Mouse (Mus musculus): ENCODE measurements around the gene Dnaja3. TPM values are rescaled to one million over a fixed set of nuclear protein-coding genes. Genes with fewer than 3 reads are reported as not detected.
"Not testable (repeated sequence)": the region's sequence is repeated elsewhere in the genome, so short reads cannot be mapped to it uniquely, and the experiment has no call there.

The Dnaja3 gene
- total RNA-seq, 2 experiments from 2014 or later = 106 to 107 TPM

DNA sequence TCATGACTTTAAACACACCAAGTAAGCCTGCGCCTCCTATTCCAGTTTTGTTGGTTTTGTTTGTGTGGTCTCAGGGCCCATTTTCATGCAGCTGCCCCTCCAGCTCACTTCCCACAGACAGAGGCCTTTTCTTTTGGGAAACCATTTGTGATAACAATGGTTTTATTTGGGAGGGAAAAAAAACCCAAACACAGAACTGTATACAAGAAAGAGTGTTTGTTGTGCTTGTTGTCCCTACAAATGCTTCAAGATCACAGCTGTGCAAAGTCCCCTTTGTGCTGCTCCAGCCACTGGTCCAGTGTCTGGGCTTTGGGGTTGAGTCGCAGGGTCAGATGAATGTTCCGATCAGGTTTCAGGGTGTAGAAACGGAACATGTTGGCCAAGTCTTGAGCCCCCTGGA is 71.4 kb downstream of the Dnaja3 start:
- no peak for DNase-seq
- intact Hi-C loops (cut with DNase I) = no loop called here

DNA sequence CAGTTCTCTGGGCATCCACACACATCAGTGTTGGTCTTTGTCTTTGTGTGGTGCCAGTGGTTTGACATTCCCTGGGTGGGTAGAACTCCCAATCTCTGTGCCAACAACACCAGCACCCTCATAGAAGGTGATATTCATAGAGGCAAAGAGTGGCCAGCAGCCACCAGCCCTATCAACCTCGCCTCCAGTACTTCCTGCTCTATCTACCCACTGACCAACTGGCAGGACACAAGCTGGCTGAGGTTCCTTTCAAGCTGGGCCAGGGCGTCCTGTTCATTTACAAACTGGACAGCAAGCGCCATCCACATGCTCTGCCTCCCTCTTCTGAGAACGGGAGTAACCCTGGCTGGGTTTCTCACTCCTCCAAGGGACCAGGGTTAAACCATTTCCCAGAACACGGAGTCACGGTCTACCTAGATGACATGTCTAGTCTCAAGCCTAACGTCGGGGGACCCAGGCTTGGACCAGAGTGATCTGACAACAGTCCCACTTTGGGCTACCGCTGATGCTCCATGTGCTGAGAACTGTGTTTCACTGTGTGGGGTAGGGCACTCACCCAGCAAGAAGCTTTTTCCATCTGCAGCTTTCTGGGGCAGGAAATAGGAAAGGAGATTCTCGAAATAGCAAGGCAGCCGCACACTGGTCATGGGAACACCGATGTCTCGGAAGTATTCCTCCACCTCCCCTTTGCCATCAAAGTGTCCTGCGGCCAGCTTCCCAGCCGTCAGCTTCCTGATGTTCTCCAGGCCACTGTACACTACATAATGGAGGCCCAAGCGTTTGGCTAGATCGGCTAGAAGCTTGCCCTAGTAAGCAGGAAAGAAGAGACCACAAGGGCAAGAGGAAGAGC is 74.3 kb downstream of the Dnaja3 start:
- intact Hi-C loops (cut with DNase I) = no loop called here
- DNase-seq = peak in 1 of 2 experiments; percentile 18

DNA sequence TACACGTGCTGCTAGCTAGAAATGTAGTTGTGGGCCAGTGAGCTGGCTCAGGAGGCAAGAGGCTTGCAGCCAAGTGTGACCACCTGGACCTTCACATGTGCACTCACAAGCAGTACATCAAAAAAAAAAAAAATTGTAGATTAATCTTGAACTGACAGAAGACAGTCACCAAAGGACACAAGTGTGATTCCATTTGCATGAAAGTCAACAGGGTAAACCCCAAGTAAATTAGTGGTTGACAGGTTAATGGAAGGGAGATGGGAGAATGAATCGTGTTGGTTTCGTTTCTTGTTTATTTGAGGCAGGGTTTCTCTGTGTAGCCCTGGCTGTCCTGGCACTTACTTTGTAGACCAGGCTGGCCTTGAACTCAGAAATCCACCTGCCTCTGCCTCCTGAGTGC is 78.1 kb downstream of the Dnaja3 start:
- intact Hi-C loops (cut with DNase I) = loop anchor here (5.0 kb wide), 2 partner anchors 34 to 144 kb away; no protein-coding TSS in a partner anchor
- DNase-seq = no peak

DNA sequence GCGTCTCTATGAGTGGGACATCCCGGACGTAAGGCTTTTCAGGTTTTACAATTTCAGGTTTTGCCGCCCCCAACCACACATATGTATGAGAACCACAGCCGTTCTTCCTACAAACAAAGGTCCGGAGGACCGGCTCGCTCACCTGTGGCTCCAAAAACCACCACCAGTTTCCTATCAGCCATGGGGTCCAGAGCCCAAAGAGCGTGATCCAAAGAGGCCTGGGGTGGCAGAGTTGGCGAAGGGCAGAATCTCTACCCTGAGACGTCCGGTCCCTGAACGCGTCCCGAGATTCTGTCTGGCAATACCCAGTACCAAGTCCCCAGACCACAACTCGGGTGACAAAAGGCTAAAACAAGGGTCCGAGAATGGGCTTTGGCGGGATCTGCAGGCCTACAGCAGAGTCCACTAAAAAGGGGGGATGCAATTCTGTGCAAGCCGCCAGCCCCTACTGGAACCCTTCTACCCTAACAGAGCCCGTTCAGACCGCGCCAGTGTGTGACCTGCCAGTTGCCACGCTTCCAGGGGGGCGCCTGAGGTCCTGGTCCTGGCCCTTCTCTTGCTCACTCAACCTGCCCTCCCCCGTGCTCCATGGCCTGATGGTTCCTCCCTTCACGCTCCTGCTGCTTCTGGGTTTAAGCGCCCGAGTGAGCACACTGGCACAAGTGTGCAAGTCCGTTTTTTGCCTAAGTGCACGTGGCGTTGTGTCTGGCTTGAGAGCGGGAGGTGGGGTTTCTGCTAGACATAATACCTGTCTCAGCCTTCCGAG is 79.1 kb downstream of the Dnaja3 start, which contains the start of gene Nmral1:
TSS of gene Nmral1 (minus strand) at position 604 of the 766 bp plus-strand sequence.
- intact Hi-C loops (cut with DNase I) = loop anchor here (5.0 kb wide), 2 partner anchors 33 to 143 kb away; no protein-coding TSS in a partner anchor
- peak; percentile 61 to 74 for DNase-seq

DNA sequence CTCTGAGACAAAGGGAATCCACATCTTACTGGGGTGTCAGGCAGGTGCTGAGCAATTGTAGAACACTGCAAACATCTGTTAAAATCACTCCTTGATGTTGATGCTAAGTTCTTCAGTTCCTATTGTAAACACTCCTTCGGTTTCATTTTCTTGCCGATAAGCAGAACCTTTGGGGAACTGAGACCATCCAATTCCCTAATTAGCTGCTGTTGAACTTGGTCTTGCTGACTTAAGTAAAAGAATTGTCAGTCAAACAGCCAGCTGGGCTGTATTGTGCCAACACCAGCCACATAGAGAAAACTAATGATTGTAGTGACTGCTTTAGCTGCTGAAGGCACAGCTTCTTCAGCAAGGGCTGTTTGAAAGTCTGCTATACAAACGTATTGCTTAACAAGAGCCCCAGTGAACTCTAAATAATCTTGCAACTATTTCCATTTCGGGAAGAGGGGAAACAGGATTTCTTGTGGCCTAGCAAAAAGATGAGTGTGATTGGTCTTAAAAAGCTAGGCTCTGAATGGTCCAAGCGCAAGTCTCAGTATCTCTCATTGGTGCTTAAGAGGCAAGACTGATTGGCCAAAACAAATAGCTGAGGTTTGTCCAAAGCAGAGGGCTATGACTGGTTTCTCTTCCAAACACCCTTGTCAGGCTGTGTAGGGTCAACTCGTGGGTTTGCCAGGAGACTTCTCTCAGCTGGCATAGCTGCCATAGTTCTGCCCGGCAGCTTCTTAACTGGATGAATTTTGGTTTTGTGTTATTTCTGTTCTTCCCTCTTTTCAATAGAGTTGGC is 82.5 kb downstream of the Dnaja3 start:
- intact Hi-C loops (cut with DNase I) = no loop called here
- peak in 1 of 2 experiments; percentile 19 for DNase-seq

DNA sequence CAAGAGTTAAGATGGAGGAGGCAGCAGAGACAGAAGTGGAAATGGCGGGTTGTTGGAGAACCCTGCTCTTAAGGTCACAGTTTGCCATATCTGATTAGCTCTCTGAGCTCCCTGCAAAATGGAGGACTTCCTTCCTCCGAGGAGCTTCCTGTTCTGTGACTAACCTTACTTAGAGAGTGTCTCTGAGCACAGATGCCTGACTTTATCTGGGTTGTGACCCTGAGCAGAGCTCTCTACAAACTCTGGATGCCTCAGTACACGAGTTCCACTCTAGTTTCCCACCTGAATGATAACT is 83.1 kb downstream of the Dnaja3 start:
- intact Hi-C loops (cut with DNase I) = no loop called here
- DNase-seq = no peak

DNA sequence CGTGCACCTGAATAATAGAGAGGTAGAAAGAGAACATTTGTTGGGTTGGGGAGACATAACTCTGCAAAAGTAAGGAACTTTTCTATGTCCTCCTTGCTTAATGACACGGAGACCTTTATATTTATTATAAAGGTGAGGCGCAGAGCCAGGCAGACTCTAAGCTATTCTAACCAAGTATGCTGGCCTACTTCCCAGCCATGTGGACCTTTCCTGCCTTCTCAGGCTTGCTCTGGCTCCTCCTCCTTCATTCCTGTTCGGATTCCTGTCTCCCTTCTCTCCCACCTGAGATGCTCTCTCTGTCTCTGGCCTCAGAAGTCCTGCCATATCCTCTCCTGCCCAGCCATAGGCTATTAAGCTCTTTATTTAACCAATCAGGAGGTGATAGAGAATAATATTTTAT is 85.5 kb downstream of the Dnaja3 start:
- DNase-seq = peak in 1 of 2 experiments; percentile 24
- intact Hi-C loops (cut with DNase I) = loop anchor here (5.0 kb wide), 1 partner anchor 57 kb away; no protein-coding TSS in a partner anchor

DNA sequence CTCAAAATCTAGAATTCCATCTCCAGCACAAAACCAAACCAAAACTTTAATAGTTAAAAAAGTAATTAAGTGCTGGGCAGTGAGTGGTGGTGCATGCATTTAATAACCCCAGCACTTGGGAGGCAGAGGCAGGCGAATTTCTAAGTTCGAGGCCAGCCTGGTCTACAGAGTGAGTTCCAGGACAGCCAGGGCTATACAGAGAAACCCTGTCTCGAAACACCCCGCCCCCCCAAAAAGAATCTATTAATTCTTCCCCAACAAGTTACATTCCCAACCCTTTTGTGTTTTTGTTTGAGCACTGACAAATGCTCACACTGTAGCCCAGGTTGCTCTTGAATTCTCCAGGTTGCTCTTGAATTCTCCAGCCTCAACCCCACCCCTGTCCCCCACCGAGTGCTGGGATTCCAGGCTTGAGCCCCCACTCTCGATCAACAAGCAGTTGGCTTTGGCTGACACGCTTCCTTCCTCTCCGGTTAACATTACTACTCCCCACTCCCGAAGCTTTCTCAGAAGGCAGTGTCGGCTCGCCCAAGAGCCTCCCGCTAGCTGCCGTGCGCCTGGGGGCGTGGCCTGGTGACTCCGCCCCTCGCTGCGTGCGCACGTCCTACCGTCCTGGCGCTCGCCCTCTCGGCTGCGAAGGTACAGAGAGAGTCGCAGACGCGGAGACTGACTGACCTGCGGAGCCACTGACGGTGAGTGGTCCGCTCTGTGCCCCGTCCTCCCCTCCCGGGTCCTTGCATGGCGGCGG is 86.2 kb downstream of the Dnaja3 start, which contains the start of gene Hmox2:
TSS of gene Hmox2 (plus strand) at position 582 of the 748 bp plus-strand sequence.
- intact Hi-C loops (cut with DNase I) = loop anchor here (5.0 kb wide), 1 partner anchor 56 kb away; no protein-coding TSS in a partner anchor
- peak; percentile 97 for DNase-seq

DNA sequence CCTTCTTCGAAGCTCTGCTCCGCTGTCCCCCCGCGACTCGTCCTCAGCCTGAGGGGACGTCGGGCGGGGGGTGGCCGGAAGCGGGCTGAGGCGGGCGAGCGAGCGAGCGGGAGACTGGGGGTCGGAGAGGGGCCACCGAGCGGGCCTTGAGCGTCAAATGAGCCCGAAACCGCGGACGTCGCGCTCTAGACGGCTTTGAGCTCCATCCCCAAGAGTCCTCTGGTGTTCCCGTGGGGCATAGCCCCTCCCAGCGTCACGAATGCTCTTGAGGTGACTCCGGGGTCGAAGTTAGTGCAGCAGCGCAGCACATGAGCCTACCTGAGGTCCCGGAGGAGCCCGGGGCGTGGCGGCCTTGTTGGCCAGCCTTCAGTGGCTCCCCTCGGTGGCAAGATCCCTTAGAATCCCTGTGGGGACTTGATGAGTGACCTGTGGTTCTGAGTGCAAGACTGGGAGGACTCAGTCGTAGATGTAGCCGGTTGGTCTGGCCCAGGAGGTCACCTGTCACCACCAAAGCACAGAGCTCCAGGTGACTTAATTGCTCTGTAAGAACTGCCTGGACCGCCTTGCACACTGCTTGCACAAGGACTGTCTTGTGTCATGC is 86.8 kb downstream of the Dnaja3 start:
- DNase-seq = no peak
- intact Hi-C loops (cut with DNase I) = loop anchor here (5.0 kb wide), 1 partner anchor 56 kb away; no protein-coding TSS in a partner anchor

DNA sequence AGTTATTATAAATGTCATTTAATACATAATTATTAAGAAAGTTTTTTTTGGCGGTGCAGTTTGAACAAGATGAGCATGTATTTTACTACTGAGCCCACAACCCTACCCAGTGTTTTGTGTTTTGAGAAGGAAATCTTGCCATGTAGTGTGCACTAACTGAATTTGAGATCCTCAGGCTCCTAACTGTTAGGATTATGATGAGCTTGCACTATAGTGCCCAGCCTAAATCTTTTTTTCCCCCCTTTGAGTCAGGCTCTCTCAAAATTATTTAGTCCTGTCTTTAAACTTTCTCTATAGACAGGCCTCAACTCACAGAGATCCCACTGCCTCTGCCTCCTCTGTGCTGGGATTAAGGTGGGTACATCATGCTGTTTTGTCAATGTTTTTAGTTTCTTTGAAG is 87.7 kb downstream of the Dnaja3 start:
- intact Hi-C loops (cut with DNase I) = loop anchor here (5.0 kb wide), 1 partner anchor 55 kb away; no protein-coding TSS in a partner anchor
- DNase-seq = no peak

DNA sequence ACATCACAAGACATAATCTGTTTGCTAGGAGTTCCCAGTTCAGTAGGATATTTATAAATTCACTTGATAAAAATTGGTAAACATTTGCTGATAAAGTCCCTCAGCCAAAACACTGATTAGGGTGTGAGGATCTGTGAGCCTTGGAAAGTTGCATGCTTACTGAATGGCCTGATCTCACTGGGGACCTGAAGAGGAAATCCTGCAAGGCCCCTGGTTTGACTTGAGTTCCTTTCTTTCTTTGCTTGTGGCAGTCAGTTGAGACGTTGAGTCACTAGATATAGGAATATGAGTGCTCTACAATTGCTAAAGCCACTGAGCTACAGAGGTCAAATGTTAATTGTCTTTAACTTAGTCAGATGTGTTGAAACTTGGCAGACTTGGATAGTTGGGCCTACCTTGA is 88.2 kb downstream of the Dnaja3 start:
- peak in 1 of 2 experiments; percentile 23 for DNase-seq
- intact Hi-C loops (cut with DNase I) = loop anchor here (5.0 kb wide), 1 partner anchor 54 kb away; no protein-coding TSS in a partner anchor

DNA sequence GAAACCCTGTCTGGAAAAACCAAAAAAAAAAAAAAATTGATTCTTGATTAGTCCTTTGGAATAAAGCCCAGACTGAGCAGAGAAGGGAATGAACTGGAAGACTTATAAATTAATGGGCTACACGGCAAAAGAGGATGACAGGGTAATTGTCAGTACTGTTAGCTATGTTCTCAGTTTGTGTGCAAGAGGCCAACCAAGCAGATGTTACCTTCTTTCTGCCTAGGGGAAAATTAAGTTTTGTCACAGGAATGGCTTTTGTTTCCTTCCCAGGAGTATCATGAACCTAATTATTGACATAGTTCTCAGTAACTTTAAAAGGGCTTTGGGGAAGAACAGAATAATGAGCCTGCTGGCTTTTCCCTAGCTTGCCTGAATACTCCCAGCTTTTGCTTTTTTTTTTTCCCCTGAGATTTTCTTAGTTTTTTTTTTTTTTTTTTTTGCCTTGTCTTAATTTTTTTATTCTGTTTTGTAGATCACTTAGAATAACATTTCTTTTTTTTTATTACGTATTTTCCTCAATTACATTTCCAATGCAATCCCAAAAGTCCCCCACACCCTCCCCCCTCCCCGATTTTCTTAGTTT is 91.1 kb downstream of the Dnaja3 start:
- intact Hi-C loops (cut with DNase I) = loop anchor here (2.0 kb wide), 1 partner anchor 30 kb away; no protein-coding TSS in a partner anchor
- no peak for DNase-seq

DNA sequence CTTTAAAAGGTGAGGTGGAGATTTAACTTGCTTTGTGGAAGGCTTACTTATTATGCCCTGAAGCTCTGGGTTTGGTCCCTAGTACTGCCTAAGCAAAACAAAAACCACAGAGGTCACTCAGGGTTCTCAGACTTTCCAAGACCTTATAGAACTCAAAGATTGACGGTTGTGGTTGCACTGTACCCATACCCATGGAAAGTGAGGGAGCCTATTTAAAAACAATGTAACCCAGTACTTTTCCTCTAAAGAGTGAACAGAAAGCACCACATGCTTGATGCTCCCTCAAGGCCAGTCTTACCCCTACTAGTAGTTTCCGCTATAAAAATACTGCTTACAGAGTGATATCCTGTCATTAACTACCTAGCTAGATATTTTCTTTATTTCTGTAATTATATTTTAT is 96.5 kb downstream of the Dnaja3 start:
- no peak for DNase-seq
- intact Hi-C loops (cut with DNase I) = no loop called here

DNA sequence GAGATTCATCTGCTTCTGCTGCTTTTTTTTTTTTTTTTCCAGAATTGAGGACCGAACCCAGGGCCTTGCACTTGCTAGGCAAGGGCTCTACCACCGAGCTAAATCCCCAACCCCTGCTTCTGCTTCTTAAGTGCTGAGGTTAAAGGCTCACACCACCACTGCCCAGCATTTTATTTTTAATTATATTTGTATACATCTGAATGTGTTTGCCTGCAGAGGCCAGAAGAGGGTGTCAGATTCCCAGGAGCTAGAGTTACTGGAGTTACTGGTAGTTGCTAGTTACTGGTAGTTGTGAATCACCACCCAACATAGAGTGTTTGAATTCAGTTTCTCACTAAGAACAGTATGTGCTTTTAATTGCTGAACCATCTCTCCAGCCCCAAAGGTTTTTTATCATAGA is 100.2 kb downstream of the Dnaja3 start:
- intact Hi-C loops (cut with DNase I) = no loop called here

DNA sequence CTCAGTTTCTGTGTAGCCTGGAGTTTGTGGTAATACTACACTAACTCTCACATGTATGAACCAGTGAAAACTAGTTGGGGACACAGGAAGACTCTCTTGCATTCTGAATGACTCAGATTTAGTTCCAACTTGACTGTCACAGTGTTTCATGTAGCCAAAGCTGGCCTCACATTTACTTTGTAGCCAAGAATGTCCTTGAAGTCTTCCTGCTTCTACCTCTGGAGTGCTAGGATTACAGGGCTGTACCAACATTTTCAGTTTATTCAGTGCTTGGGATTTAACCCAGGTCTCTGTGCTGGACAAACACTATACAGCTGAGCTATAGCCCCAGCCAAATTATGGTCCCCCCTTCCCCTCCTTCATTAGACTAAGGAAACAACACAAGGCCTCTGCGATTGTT is 102.4 kb downstream of the Dnaja3 start:
- intact Hi-C loops (cut with DNase I) = no loop called here
- DNase-seq = no peak

More for the DNA sequence above, 100.2 kb downstream of the Dnaja3 start:
- no peak for DNase-seq

DNA sequence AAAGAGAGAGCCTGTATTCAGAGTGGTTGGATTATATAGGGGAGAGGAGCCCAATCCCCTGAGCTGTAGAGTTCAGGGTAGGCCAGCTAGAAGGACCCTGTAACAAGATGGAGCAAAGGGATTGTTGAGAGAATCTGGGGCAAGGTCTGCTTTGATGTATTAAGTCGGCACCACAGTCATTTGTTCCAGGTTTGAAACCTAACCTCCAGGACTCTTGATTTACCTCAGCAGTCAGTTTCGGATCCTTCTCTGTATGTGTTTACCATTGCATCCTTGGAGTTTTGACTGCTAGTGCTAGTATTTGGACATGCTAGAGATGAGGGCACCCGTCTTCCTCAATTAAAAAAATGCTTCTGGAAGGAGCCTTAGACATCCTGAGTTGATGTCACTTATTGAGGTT is 112.4 kb downstream of the Dnaja3 start:
- intact Hi-C loops (cut with DNase I) = loop anchor here (5.0 kb wide), 1 partner anchor 35 kb away; the partner anchor contains the start of gene Nmral1
- DNase-seq = no peak

DNA sequence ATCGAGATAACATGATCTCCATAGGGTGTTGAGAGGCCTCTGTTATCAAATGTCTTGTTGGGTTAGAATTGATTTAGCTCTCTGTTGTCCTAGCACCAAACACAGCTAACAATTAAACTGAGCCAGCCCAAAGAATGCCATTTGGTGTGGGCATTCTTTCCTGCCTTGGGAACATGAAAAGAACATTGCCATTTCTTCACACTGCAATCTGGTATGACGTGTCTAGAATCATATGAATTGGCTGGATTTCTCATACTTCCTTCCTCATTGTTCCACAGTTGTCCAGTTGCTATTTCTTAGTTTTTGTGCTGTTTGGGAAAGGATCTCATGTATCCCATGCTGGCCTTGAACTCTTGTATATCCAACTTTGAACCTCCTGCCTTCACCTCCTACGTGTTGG is 114.3 kb downstream of the Dnaja3 start:
- DNase-seq = no peak
- intact Hi-C loops (cut with DNase I) = loop anchor here (5.0 kb wide), 1 partner anchor 37 kb away; the partner anchor contains the start of gene Nmral1

DNA sequence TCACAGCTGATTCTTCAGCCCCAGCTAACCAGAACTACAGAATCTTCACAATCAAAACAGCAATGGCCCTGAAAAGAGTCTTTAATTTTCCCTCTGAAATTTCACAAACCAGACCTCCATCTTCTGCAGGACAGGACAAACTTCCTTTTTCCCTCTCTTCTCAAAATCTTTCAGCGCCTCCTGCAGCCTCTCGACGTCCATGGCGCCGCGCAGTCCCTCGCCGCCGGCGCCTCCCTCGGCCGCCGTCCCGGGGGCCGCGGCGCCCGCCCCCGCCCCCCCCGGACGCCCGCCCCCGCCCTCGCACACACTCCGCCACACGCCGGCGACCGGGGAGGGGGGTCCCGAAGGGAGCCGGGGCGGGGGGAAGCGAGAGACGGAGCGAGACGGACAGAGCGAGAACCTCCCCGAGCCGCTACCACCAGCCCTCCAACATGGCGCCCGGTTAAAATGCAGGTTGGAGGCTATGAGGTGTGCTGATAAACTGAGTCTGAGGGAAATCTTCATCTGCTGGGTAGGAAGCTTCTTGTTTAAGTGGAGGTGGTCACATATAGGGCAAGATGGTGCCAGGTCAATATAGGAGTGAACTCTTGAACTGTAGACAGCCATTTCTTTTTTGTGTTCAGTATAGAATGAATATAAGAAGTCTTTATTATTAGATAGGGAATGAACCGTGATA is 117.0 kb downstream of the Dnaja3 start:
- intact Hi-C loops (cut with DNase I) = loop anchor here (5.0 kb wide), 1 partner anchor 69 kb away; no protein-coding TSS in a partner anchor
- not testable (repeated sequence) for DNase-seq
